Mouse (Mus musculus): ENCODE measurements around the gene Wdr62. TPM values are rescaled to one million over a fixed set of nuclear protein-coding genes. Genes with fewer than 3 reads are reported as not detected.
"Not testable (repeated sequence)": the region's sequence is repeated elsewhere in the genome, so short reads cannot be mapped to it uniquely, and the experiment has no call there.

The Wdr62 gene
- total and polyA plus RNA-seq, 3 experiments, result 0.97 to 5.3 (median 1.7) TPM

- Histone ChIP-seq H3K36me3 (ENCODE audit: control insufficient read depth, insufficient read depth, low read length) (no peaks in the 10 kb centered on the region), H3K79me2 (replicated peaks; ENCODE audit: control insufficient read depth, insufficient read depth, low read length) (no peaks in the 10 kb centered on the region), H3K27me3 (ENCODE audit: control insufficient read depth, insufficient read depth, low read length) (no peaks in the 10 kb centered on the region), H3K4me3 (no peak overlapping the region), H3K27ac (no peak overlapping the region), H3K4me1 (ENCODE audit: control insufficient read depth, insufficient read depth, low read length) (peaks cover 2% of the 10 kb centered on the region), H3K9ac (ENCODE audit: low read depth, low read length) (no peak overlapping the region)
- intact Hi-C loops (cut with DNase I), result loop anchor here (1.0 to 5.0 kb wide), 2 partner anchors 24 to 193 kb away; no protein-coding TSS in a partner anchor
- TF ChIP-seq EP300 (IDR thresholded peaks at IDR 0.05; ENCODE audit: insufficient read depth, low read depth, low read length), result peak; percentile 80; the same call in 1 of the 2 replicates
- no peak for TF ChIP-seq POLR2A (IDR thresholded peaks at IDR 0.05; ENCODE audit: insufficient read depth, low read depth, low read length)
- peak; percentile 93 for TF ChIP-seq CTCF (IDR thresholded peaks at IDR 0.05)
- WGBS, result 0% methylated on average over 2 of the region's 2 CpGs
- DNase-seq, result peak; percentile 61 to 75
Observed at GRCm38 (mm10) chr7:30205383-30205782, 74.8 kb downstream of the Wdr62 start.

GRCm38 (mm10) chr7:30204380-30204779 lies 75.8 kb downstream of the Wdr62 start:
- intact Hi-C loops (cut with DNase I), result no loop called here
- Histone ChIP-seq H3K27ac (peak overlapping the region; percentile 85; the same call in 1 of the 2 replicates), H3K36me3 (ENCODE audit: control insufficient read depth, insufficient read depth, low read length) (no peaks in the 10 kb centered on the region), H3K27me3 (ENCODE audit: control insufficient read depth, insufficient read depth, low read length) (no peaks in the 10 kb centered on the region), H3K4me3 (no peak overlapping the region), H3K9ac (ENCODE audit: low read depth, low read length) (no peak overlapping the region), H3K79me2 (replicated peaks; ENCODE audit: control insufficient read depth, insufficient read depth, low read length) (no peaks in the 10 kb centered on the region), H3K4me1 (ENCODE audit: control insufficient read depth, insufficient read depth, low read length) (peaks cover 4% of the 10 kb centered on the region)
- DNase-seq, result peak in 1 of 2 experiments; percentile 44
- TF ChIP-seq POLR2A (IDR thresholded peaks at IDR 0.05; ENCODE audit: insufficient read depth, low read depth, low read length), result no peak
- TF ChIP-seq EP300 (IDR thresholded peaks at IDR 0.05; ENCODE audit: insufficient read depth, low read depth, low read length), result no peak
- TF ChIP-seq CTCF (IDR thresholded peaks at IDR 0.05), result no peak
- 12% methylated on average over 8 of the region's 8 CpGs for WGBS

- no peak overlapping the region for H3K4me3 ChIP-seq
- 0 out of 2 replicates have a peak overlapping the region, but pooled peaks have one; percentile 47 for H3K9ac ChIP-seq (ENCODE audit: low read depth, low read length)
- peak; percentile 49 to 78 for DNase-seq
- peak overlapping the region; percentile 85 for H3K27ac ChIP-seq
- no peaks in the 10 kb centered on the region for H3K79me2 ChIP-seq (replicated peaks; ENCODE audit: control insufficient read depth, insufficient read depth, low read length)
- no peaks in the 10 kb centered on the region for H3K36me3 ChIP-seq (ENCODE audit: control insufficient read depth, insufficient read depth, low read length)
- intact Hi-C loops (cut with DNase I), result no loop called here
- 42% methylated on average over 11 of the region's 11 CpGs for WGBS
- H3K27me3 ChIP-seq (ENCODE audit: control insufficient read depth, insufficient read depth, low read length), result no peaks in the 10 kb centered on the region
- H3K4me1 ChIP-seq (ENCODE audit: control insufficient read depth, insufficient read depth, low read length), result peaks cover 4% of the 10 kb centered on the region
- TF ChIP-seq CTCF (IDR thresholded peaks at IDR 0.05), result no peak
- TF ChIP-seq EP300 (IDR thresholded peaks at IDR 0.05; ENCODE audit: insufficient read depth, low read depth, low read length), result peak; percentile 73
- TF ChIP-seq POLR2A (IDR thresholded peaks at IDR 0.05; ENCODE audit: insufficient read depth, low read depth, low read length), result peak; percentile 14; the same call in 1 of the 2 replicates
Observed at GRCm38 (mm10) chr7:30202895-30203690, 77.1 kb downstream of the Wdr62 start.

DNA sequence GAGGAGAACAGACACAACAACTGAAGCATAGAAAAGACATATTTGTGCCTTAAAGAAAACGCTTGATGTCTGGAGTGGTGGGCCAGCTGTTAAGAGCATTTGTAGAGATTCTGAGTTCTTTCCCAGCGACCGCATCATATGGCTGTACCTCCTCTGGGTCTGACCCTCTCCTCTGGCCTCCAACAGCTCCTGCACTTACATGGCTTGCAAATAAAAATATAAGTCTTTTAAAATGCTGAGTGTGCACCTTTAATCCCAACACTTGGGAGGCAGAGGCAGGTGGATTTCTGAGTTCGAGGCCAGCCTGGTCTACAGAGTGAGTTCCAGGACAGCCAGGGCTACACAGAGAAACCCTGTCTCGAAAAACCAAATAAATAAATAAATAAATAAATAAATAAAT lies 79.6 kb downstream of the Wdr62 start:
- 92% methylated on average over 5 of the region's 5 CpGs for WGBS
- H3K4me1 ChIP-seq (ENCODE audit: control insufficient read depth, insufficient read depth, low read length); H3K36me3 ChIP-seq (ENCODE audit: control insufficient read depth, insufficient read depth, low read length); H3K27me3 ChIP-seq (ENCODE audit: control insufficient read depth, insufficient read depth, low read length); H3K27ac ChIP-seq; DNase-seq; H3K79me2 ChIP-seq (replicated peaks; ENCODE audit: control insufficient read depth, insufficient read depth, low read length); H3K9ac ChIP-seq (ENCODE audit: low read depth, low read length); H3K4me3 ChIP-seq; intact Hi-C loops (cut with DNase I): not testable (repeated sequence)

- H3K36me3 ChIP-seq (ENCODE audit: control insufficient read depth, insufficient read depth, low read length), result no peaks in the 10 kb centered on the region
- no peaks in the 10 kb centered on the region for H3K79me2 ChIP-seq (replicated peaks; ENCODE audit: control insufficient read depth, insufficient read depth, low read length)
- no peak overlapping the region for H3K4me3 ChIP-seq
- intact Hi-C loops (cut with DNase I), result no loop called here
- no peak overlapping the region for H3K27ac ChIP-seq
- TF ChIP-seq CTCF (IDR thresholded peaks at IDR 0.05) (no peak), EP300 (IDR thresholded peaks at IDR 0.05; ENCODE audit: insufficient read depth, low read depth, low read length) (no peak), POLR2A (IDR thresholded peaks at IDR 0.05; ENCODE audit: insufficient read depth, low read depth, low read length) (no peak)
- peaks cover 4% of the 10 kb centered on the region for H3K4me1 ChIP-seq (ENCODE audit: control insufficient read depth, insufficient read depth, low read length)
- peak in 1 of 2 experiments; percentile 28 for DNase-seq
- no peaks in the 10 kb centered on the region for H3K27me3 ChIP-seq (ENCODE audit: control insufficient read depth, insufficient read depth, low read length)
- H3K9ac ChIP-seq (ENCODE audit: low read depth, low read length), result no peak overlapping the region
- WGBS, result 46% methylated on average over 5 of the region's 5 CpGs
Observed at GRCm38 (mm10) chr7:30200200-30200599, 80.0 kb downstream of the Wdr62 start.

DNA sequence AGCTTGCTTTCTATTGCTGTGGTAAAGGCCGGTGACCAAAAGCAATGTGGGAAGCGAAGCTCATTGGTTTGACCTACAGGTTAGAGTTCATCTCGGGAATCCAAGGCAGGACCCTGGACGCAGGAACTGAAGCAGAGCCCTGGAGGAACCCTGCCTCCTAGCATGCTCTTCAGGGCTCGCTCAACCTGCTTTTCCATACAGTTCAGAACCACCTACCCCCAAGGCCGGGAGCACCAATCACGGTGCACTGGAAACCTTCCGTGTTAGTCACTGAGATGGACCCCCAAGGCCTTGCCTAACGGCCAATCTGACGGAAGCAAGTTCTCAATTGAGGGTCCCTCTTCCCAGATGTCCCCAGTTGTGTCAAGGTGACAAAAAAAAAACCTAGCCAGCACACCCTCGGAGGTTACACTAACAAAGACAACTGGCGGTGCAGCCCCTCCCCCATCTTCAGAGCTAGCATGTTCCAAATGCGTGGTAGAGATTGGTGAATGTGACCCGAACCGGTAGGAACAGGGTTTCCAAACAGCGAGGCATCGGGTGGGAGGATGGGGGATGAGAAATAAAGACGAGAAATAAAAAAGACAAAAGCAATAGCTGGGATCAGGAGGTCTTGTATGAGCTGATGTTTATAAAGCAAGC lies 80.6 kb downstream of the Wdr62 start:
- intact Hi-C loops (cut with DNase I), result no loop called here
- WGBS, result 80% methylated on average over 18 of the region's 18 CpGs

More for the DNA sequence above, 80.6 kb downstream of the Wdr62 start:
- H3K79me2 ChIP-seq (replicated peaks; ENCODE audit: control insufficient read depth, insufficient read depth, low read length), result no peaks in the 10 kb centered on the region
- peak in 1 of 2 experiments; percentile 17 for DNase-seq
- H3K4me3 ChIP-seq, result no peak overlapping the region
- H3K27me3 ChIP-seq (ENCODE audit: control insufficient read depth, insufficient read depth, low read length), result no peaks in the 10 kb centered on the region
- no peak overlapping the region for H3K27ac ChIP-seq
- H3K36me3 ChIP-seq (ENCODE audit: control insufficient read depth, insufficient read depth, low read length), result no peaks in the 10 kb centered on the region
- no peak overlapping the region for H3K9ac ChIP-seq (ENCODE audit: low read depth, low read length)
- H3K4me1 ChIP-seq (ENCODE audit: control insufficient read depth, insufficient read depth, low read length), result peaks cover 4% of the 10 kb centered on the region
- TF ChIP-seq CTCF (IDR thresholded peaks at IDR 0.05), result no peak
- TF ChIP-seq POLR2A (IDR thresholded peaks at IDR 0.05; ENCODE audit: insufficient read depth, low read depth, low read length), result no peak
- no peak for TF ChIP-seq EP300 (IDR thresholded peaks at IDR 0.05; ENCODE audit: insufficient read depth, low read depth, low read length)
